Mouse (Mus musculus): ENCODE data around the gene Syt12.

The Syt12 gene

GRCm38 (mm10) chr19:4447445-4447844 is 29.8 kb downstream of the Syt12 start:
- DNase-seq (ENCODE audit: low read depth, low spot score) = no peak

- DNase-seq (ENCODE audit: low read depth, low spot score) = no peak
These were observed 30.4 kb downstream of the Syt12 start for GRCm38 (mm10) chr19:4446661-4447420.

GRCm38 (mm10) chr19:4442408-4442807 is 34.8 kb downstream of the Syt12 start:
- peak; percentile 28 for DNase-seq (ENCODE audit: low read depth, low spot score)

GRCm38 (mm10) chr19:4441621-4442161 is 35.6 kb downstream of the Syt12 start:
- no peak for DNase-seq (ENCODE audit: low read depth, low spot score)

GRCm38 (mm10) chr19:4441090-4441591 is 36.1 kb downstream of the Syt12 start:
- DNase-seq (ENCODE audit: low read depth, low spot score) = no peak

GRCm38 (mm10) chr19:4440222-4440621 is 37.0 kb downstream of the Syt12 start:
- no peak for DNase-seq (ENCODE audit: low read depth, low spot score)

GRCm38 (mm10) chr19:4439161-4439801 is 38.0 kb downstream of the Syt12 start, which contains the start of gene Rhod:
Rhod (minus strand) TSS chr19:4439432.
- no peak for DNase-seq (ENCODE audit: low read depth, low spot score)

- no peak for DNase-seq (ENCODE audit: low read depth, low spot score)
These were observed 38.5 kb downstream of the Syt12 start for GRCm38 (mm10) chr19:4438791-4439160.

- no peak for DNase-seq (ENCODE audit: low read depth, low spot score)
These were observed 39.4 kb downstream of the Syt12 start for GRCm38 (mm10) chr19:4437886-4438285.

- DNase-seq (ENCODE audit: low read depth, low spot score) = no peak
These were observed 41.0 kb downstream of the Syt12 start for GRCm38 (mm10) chr19:4436254-4436653.

GRCm38 (mm10) chr19:4434999-4435398 is 42.2 kb downstream of the Syt12 start:
- no peak for DNase-seq (ENCODE audit: low read depth, low spot score)

GRCm38 (mm10) chr19:4433756-4434155 is 43.5 kb downstream of the Syt12 start:
- DNase-seq (ENCODE audit: low read depth, low spot score) = no peak

GRCm38 (mm10) chr19:4430091-4430620 is 47.1 kb downstream of the Syt12 start:
- DNase-seq (ENCODE audit: low read depth, low spot score) = no peak

- DNase-seq (ENCODE audit: low read depth, low spot score) = no peak
These were observed 51.5 kb downstream of the Syt12 start for GRCm38 (mm10) chr19:4425610-4426366.

GRCm38 (mm10) chr19:4423021-4423420 is 54.2 kb downstream of the Syt12 start:
- no peak for DNase-seq (ENCODE audit: low read depth, low spot score)

- DNase-seq (ENCODE audit: low read depth, low spot score) = no peak
These were observed 54.7 kb downstream of the Syt12 start for GRCm38 (mm10) chr19:4422581-4422980.

- no peak for DNase-seq (ENCODE audit: low read depth, low spot score)
These were observed 56.9 kb downstream of the Syt12 start for GRCm38 (mm10) chr19:4420153-4420910.

- DNase-seq (ENCODE audit: low read depth, low spot score) = no peak
These were observed 57.5 kb downstream of the Syt12 start for GRCm38 (mm10) chr19:4419711-4420110.

GRCm38 (mm10) chr19:4417713-4418112 is 59.5 kb downstream of the Syt12 start:
- no peak for DNase-seq (ENCODE audit: low read depth, low spot score)

GRCm38 (mm10) chr19:4417183-4417582 is 60.1 kb downstream of the Syt12 start:
- no peak for DNase-seq (ENCODE audit: low read depth, low spot score)

- DNase-seq (ENCODE audit: low read depth, low spot score) = no peak
These were observed 62.6 kb downstream of the Syt12 start for GRCm38 (mm10) chr19:4414631-4415030.
